In the genomic region with DNA sequence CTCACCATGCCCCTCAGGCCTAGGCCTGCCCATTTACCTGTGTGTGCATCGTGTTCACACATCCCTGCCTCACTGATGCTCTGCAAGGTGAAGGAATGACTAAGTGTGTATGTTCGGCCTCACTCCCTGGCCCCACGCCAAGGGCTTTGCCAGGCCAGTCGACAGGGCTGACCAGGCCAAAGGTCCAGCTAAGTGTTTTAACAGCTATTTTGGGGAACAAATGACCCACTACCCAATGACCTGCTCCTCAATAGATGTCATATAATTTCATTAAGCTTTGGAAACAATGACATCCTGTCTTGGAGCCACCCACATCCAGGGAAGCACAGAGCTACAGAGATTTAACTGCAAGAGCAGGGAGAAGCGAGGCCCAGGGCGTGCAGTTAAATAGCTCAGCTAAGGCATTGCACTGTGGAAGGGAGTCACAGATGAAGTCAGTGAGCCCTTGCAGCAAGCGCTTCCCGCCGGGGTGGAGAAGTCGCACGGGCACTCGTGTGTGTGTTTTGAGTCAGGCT, we compare ENCODE assay signal across 9 mouse cellular contexts. TPM values are rescaled to one million over a fixed set of nuclear protein-coding genes. Genes with fewer than 3 reads are reported as not detected.
DNase-seq lines count a peak whose midpoint lies in the region; ATAC-seq and TF ChIP-seq lines count a peak whose summit lies in the region.
"Had no signal": no experiment of that assay in that cellular context is flagged by ENCODE, and none has a peak within 500 bp of the region (broad histone marks: within the 10 kb centered on the region; RNA-seq: fewer than 3 reads in every experiment).

No protein-coding gene starts in this region.

- no peak for ATAC-seq in forebrain, embryonic 11.5 days (replicated peaks; ENCODE audit: low FRiP score)
- no peak for ATAC-seq in forebrain, postnatal 0 days
- peak; percentile 23; the same call in 1 of the 2 replicates for ATAC-seq in lung, embryonic 16.5 days (ENCODE audit: low read depth)

- no peak for TF ChIP-seq CTCF in forebrain, postnatal 0 days (IDR thresholded peaks at IDR 0.05; ENCODE audit: low read depth)

- H3K36me3 ChIP-seq in forebrain, embryonic 11.5 days (ENCODE audit: control insufficient read depth, insufficient read depth, low read length), result no peaks in the 10 kb centered on the region
- no peaks in the 10 kb centered on the region; the same call in 1 of the 2 replicates for H3K36me3 ChIP-seq in forebrain, postnatal 0 days (ENCODE audit: insufficient read depth)
- H3K36me3 ChIP-seq in lung, embryonic 16.5 days (ENCODE audit: control insufficient read depth, insufficient read depth, low read length), result no peaks in the 10 kb centered on the region

- no peaks in the 10 kb centered on the region for H3K27me3 ChIP-seq in forebrain, embryonic 11.5 days (ENCODE audit: control insufficient read depth, insufficient read depth, low read length)
- H3K27me3 ChIP-seq in forebrain, postnatal 0 days (ENCODE audit: insufficient read depth, low read length), result no peaks in the 10 kb centered on the region
- H3K27me3 ChIP-seq in lung, embryonic 16.5 days (ENCODE audit: control insufficient read depth, insufficient read depth, low read depth, low read length), result no peaks in the 10 kb centered on the region
- H3K27me3 ChIP-seq: neural tube, embryonic 12.5 days had no signal

- no peaks in the 10 kb centered on the region for H3K9me3 ChIP-seq in forebrain, embryonic 11.5 days (ENCODE audit: control insufficient read depth, low read length)
- no peaks in the 10 kb centered on the region for H3K9me3 ChIP-seq in forebrain, postnatal 0 days (ENCODE audit: low read length)
- H3K9me3 ChIP-seq in lung, embryonic 16.5 days (ENCODE audit: control insufficient read depth, low read length), result no peaks in the 10 kb centered on the region
- H3K9me3 ChIP-seq: neural tube, embryonic 12.5 days had no signal

- DNase-seq in forebrain, embryonic 11.5 days (ENCODE audit: low spot score), result no peak
- DNase-seq in forebrain, postnatal 0 days, result no peak
- peak; percentile 78 for DNase-seq in adipocyte (ENCODE audit: low spot score)
- peak; percentile 64 for DNase-seq in gastrocnemius, postnatal 14 days
- peak; percentile 76 for DNase-seq in kidney, adult 11 months
- DNase-seq in spleen, adult 12 weeks (ENCODE audit: low spot score), result no peak
- DNase-seq in layer of hippocampus, postnatal 14 days (ENCODE audit: low spot score in 2 of 2), result no peak

- no peak overlapping the region for H3K27ac ChIP-seq in forebrain, embryonic 11.5 days (ENCODE audit: low read depth, low read length)
- no peak overlapping the region for H3K27ac ChIP-seq in forebrain, postnatal 0 days (ENCODE audit: low read depth, low read length)
- peak overlapping the region; percentile 67 for H3K27ac ChIP-seq in lung, embryonic 16.5 days (ENCODE audit: low read length)
- H3K27ac ChIP-seq: neural tube, embryonic 12.5 days had no signal

- intact Hi-C loops in gastrocnemius, postnatal 14 days (cut with DNase I; ENCODE audit: low total_unique reads), result no loop called here

- peak overlapping the region; percentile 8; the same call in 1 of the 2 replicates for H3K9ac ChIP-seq in forebrain, embryonic 11.5 days (ENCODE audit: low read length)
- no peak overlapping the region for H3K9ac ChIP-seq in forebrain, postnatal 0 days
- H3K9ac ChIP-seq in lung, embryonic 16.5 days (ENCODE audit: low read length), result peak overlapping the region; percentile 25; the same call in 1 of the 2 replicates
- H3K9ac ChIP-seq: neural tube, embryonic 12.5 days had no signal

- H3K4me2 ChIP-seq in forebrain, embryonic 11.5 days (ENCODE audit: low read depth, low read length, severe bottlenecking), result no peak overlapping the region
- H3K4me2 ChIP-seq in forebrain, postnatal 0 days (ENCODE audit: low read depth), result no peak overlapping the region
- H3K4me2 ChIP-seq in lung, embryonic 16.5 days (ENCODE audit: low read depth, low read length), result no peak overlapping the region
- H3K4me2 ChIP-seq: neural tube, embryonic 12.5 days had no signal

- WGBS in forebrain, embryonic 11.5 days, result 89% methylated on average over 12 of the region's 12 CpGs
- 74% methylated on average over 12 of the region's 12 CpGs for WGBS in forebrain, postnatal 0 days
- whole genome bisulfite sequencing in lung, embryonic 16.5 days, result 57% methylated on average over 12 of the region's 12 CpGs

- H3K4me3 ChIP-seq in forebrain, embryonic 11.5 days (ENCODE audit: low read depth, low read length), result no peak overlapping the region
- no peak overlapping the region for H3K4me3 ChIP-seq in forebrain, postnatal 0 days (ENCODE audit: low read depth, low read length)
- H3K4me3 ChIP-seq in lung, embryonic 16.5 days (ENCODE audit: low read length), result no peak overlapping the region
- H3K4me3 ChIP-seq: neural tube, embryonic 12.5 days had no signal

- H3K4me1 ChIP-seq in forebrain, embryonic 11.5 days (replicated peaks; ENCODE audit: control insufficient read depth, insufficient read depth, low read length), result no peaks in the 10 kb centered on the region; the same call in 1 of the 2 replicates
- no peaks in the 10 kb centered on the region for H3K4me1 ChIP-seq in forebrain, postnatal 0 days (ENCODE audit: insufficient read depth)
- peaks cover 23% of the 10 kb centered on the region for H3K4me1 ChIP-seq in lung, embryonic 16.5 days (replicated peaks; ENCODE audit: control insufficient read depth, insufficient read depth, low read length)

RNA-seq across cellular contexts. Expression of gene Dusp1, which starts 40.5 kb away (rescaled TPM):
- polyA plus RNA-seq in forebrain, embryonic 11.5 days (2014; fragmentation: Nextera tagmentation; extraction: Ambion mirVana), result 35.7 and 37.6 TPM in 2 replicates
- total RNA-seq in forebrain, postnatal 0 days (2014; rRNA removed), result 32.7 and 41.0 TPM in 2 replicates
- 36.0 and 38.5 TPM in 2 replicates for polyA plus RNA-seq in forebrain, postnatal 0 days (2015; fragmentation: Nextera tagmentation; extraction: Ambion mirVana)
- 10 to 100 TPM; 30.8 to 77.9 TPM for total RNA-seq in gastrocnemius, postnatal 14 days (2021)
- 25.2 and 28.4 TPM in 2 replicates for polyA plus RNA-seq in lung, embryonic 16.5 days (2015; fragmentation: Nextera tagmentation; extraction: Ambion mirVana)
- 10 to 100 TPM; 20.3 to 24.3 TPM for total RNA-seq in layer of hippocampus, postnatal 14 days (2021)

RNA-seq across cellular contexts. Expression of gene Ergic1, which starts 41.1 kb away (rescaled TPM):
- 139 and 145 TPM in 2 replicates for polyA plus RNA-seq in forebrain, embryonic 11.5 days (2014; fragmentation: Nextera tagmentation; extraction: Ambion mirVana)
- 137 and 186 TPM in 2 replicates for total RNA-seq in forebrain, postnatal 0 days (2014; rRNA removed)
- polyA plus RNA-seq in forebrain, postnatal 0 days (2015; fragmentation: Nextera tagmentation; extraction: Ambion mirVana), result 103 and 106 TPM in 2 replicates
- total RNA-seq in gastrocnemius, postnatal 14 days (2021), result 10 to 100 TPM; 71.4 to 87.7 TPM
- polyA plus RNA-seq in lung, embryonic 16.5 days (2015; fragmentation: Nextera tagmentation; extraction: Ambion mirVana), result 84.3 and 94.6 TPM in 2 replicates
- total RNA-seq in layer of hippocampus, postnatal 14 days (2021), result 100 to 1,000 TPM; 132 to 144 TPM

Comparison
In these comparisons a context has a peak if more than half of its experiments do, and no peak if none do; other contexts are left out.
1. DNase-seq: peak in adipocyte (single experiment), gastrocnemius, postnatal 14 days (single experiment) and kidney, adult 11 months (single experiment); none in forebrain, embryonic 11.5 days (single experiment), forebrain, postnatal 0 days (single experiment), spleen, adult 12 weeks (single experiment) and layer of hippocampus, postnatal 14 days (0 of 2).